Mouse (Mus musculus) mesoderm, embryonic 11.5 days (tissue): Measurements from ENCODE around the gene Gm44973.
"Not testable (repeated sequence)": the region's sequence is repeated elsewhere in the genome, so short reads cannot be mapped to it uniquely, and the experiment has no call there.

Experiments
- DNase-seq: peaks from one replicate; pipeline ENCODE4 v3.0.0-alpha.2; 2012; ENCODE audit warnings: low read depth, low spot score

Gene Gm44973

GRCm38 (mm10) chr7:5015118-5016001 lies at the start of gene Gm44973:
Gene Gm44973 (plus strand): TSS chr7:5015496.
- peak; percentile 94 for DNase-seq

GRCm38 (mm10) chr7:4971068-4971467 lies 44.2 kb upstream of the Gm44973 start, which contains the start of gene Sbk3:
Gene Sbk3 (minus strand): TSS chr7:4971168.
- DNase-seq = no peak

GRCm38 (mm10) chr7:4971710-4972109 lies 43.6 kb upstream of the Gm44973 start:
- no peak for DNase-seq

- no peak for DNase-seq
Measured at GRCm38 (mm10) chr7:4972321-4973047, 42.8 kb upstream of the Gm44973 start.

GRCm38 (mm10) chr7:4975455-4975854 lies 39.8 kb upstream of the Gm44973 start:
- DNase-seq = no peak

- DNase-seq = no peak
Measured at GRCm38 (mm10) chr7:4976832-4977231, 38.5 kb upstream of the Gm44973 start.

- DNase-seq = no peak
Measured at GRCm38 (mm10) chr7:4988250-4988649, 27.0 kb upstream of the Gm44973 start.

GRCm38 (mm10) chr7:4993347-4993998 lies 21.8 kb upstream of the Gm44973 start:
- DNase-seq = no peak

GRCm38 (mm10) chr7:4993999-4994788 lies 21.1 kb upstream of the Gm44973 start:
- no peak for DNase-seq

GRCm38 (mm10) chr7:4995268-4996002 lies 19.9 kb upstream of the Gm44973 start:
- peak; percentile 7 for DNase-seq

- peak; percentile 95 for DNase-seq
Measured at GRCm38 (mm10) chr7:4996003-4996895, 19.0 kb upstream of the Gm44973 start, which contains the start of gene Zfp579. Gene Zfp579 (minus strand): TSS chr7:4996158.

GRCm38 (mm10) chr7:4996934-4997333 lies 18.4 kb upstream of the Gm44973 start:
- no peak for DNase-seq

- DNase-seq = no peak
Measured at GRCm38 (mm10) chr7:4999876-5000275, 15.4 kb upstream of the Gm44973 start.

GRCm38 (mm10) chr7:5002876-5003275 lies 12.4 kb upstream of the Gm44973 start:
- not testable (repeated sequence) for DNase-seq

- no peak for DNase-seq
Measured at GRCm38 (mm10) chr7:5008229-5008628, 7.1 kb upstream of the Gm44973 start.

GRCm38 (mm10) chr7:5012681-5013513 lies 2.4 kb upstream of the Gm44973 start:
- no peak for DNase-seq

GRCm38 (mm10) chr7:5014251-5015117 lies 812 bp upstream of the Gm44973 start, which contains the start of the genes Zfp524 and Fiz1:
Gene Zfp524 (plus strand): TSS chr7:5014415.
Gene Fiz1 (minus strand): TSS chr7:5014697.
- DNase-seq = peak; percentile 98
